Mouse (Mus musculus): ENCODE measurements at regions not wholly inside any gene's neighbourhood (a gene's known extent, or its start where the extent isn't known, plus 50 kb on each side); places are given as distances from the start of the nearest gene placed in this dataset.
"Not testable (repeated sequence)": the region's sequence is repeated elsewhere in the genome, so short reads cannot be mapped to it uniquely, and the experiment has no call there.

DNA sequence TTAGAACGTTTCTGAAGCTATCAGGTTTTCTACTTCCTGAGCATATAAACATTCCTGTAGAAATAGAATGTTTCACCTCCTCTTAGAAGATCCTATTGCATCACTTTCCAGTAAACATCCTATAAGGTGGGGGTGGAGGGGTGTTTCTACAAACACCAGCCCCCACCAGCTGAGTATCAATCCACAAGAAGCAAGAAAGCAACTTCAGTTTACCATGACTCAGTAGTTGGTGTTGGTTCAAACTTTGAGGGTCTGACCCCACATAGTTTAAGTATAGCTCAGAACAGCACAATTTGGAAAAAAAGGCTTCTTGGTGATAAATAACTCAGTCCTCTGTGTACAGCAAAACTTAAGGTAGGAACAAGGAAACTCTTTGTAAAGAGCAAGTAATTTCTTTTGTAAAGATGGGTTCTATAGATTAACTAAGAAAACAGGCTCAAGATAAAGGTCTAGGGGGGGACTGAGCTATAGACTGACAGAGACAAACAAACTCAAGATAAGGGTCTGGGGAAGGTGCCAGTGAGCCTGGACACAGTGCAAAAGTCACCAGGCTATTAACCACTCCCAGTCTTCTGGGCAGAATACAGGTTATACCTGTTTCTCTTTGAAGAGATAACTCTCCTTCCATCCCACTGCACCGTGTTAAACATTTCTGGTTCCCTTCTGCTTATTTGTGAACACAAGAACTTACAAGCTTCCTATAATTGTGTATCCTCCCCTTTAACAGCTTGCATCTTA, 218.9 kb upstream of the Atp10a start:
- Histone ChIP-seq H3K4me1 (replicated peaks) (no peaks in the 10 kb centered on the region), H3K9me3 (replicated peaks) (no peaks in the 10 kb centered on the region), H3K4me2 (no peak overlapping the region), H3K36me3 (no peaks in the 10 kb centered on the region), H3K9ac (no peak overlapping the region), H3K27ac (no peak overlapping the region), H3K27me3 (no peaks in the 10 kb centered on the region), H3K4me3 (no peak overlapping the region)
- no peak for ATAC-seq (replicated peaks; ENCODE audit: insufficient number of reproducible peaks, insufficient read depth, low FRiP score, low read depth)
- WGBS, result 24% methylated on average over 2 of the region's 2 CpGs

DNA sequence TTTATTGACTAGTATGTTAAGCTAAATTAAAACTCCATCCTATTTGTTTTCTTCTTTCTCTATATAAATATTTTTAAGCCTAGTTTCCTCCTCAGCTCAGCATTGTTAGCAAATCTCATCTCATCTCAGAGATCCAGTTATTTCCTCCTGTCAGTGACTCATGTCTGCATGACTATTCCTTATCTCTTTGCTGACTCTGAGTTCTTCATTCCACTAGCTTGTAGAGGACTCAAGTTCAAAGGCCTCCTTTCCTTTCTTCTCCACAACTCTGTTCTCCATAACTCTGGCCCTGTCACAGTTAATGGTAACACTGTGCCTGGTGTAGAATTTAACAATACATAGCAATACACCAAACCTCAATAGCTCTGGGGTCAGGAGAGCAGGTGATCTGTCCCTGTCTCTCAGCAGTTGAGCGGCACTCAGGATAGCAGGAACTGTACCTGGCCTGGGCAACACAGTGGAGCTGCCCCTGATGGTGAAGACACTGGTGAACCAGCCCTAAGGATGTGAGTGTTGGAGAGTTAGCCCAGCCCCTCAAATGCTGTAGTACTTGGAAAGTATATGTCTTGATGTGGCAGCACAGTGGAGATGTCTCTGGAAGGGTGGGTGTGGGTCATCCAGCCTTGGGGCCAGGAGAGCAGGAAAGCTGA, 213.3 kb upstream of the Atp10a start:
- H3K4me1 ChIP-seq (replicated peaks), result no peaks in the 10 kb centered on the region
- no peak overlapping the region for H3K9ac ChIP-seq
- H3K36me3 ChIP-seq, result no peaks in the 10 kb centered on the region
- ATAC-seq (replicated peaks; ENCODE audit: insufficient number of reproducible peaks, insufficient read depth, low FRiP score, low read depth), result no peak
- WGBS, result 76% methylated on average over 1 of the region's 1 CpGs
- H3K4me2 ChIP-seq, result no peak overlapping the region
- H3K27me3 ChIP-seq, result no peaks in the 10 kb centered on the region
- H3K9me3 ChIP-seq (replicated peaks), result no peaks in the 10 kb centered on the region
- no peak overlapping the region for H3K27ac ChIP-seq
- no peak overlapping the region for H3K4me3 ChIP-seq

DNA sequence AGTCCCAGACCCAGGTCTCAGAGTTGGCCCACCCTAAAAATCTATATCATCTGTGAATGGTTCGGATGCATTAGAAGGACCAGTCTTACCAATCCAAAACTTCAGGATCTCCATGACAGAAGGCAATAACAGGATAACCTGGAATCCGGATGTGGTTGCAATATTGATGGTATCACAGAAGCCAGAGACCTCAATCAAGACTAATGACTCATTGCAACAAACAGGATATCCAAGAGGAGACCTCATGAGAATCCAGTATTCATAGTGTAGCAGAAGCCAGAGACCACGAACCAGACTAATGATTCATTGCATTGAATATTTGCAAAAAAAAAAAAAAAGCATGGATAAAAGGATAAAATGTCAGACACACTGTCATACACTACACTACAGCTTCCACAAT, 212.7 kb upstream of the Atp10a start:
- Histone ChIP-seq H3K9ac (no peak overlapping the region), H3K27ac (no peak overlapping the region), H3K36me3 (no peaks in the 10 kb centered on the region), H3K4me3 (no peak overlapping the region), H3K4me2 (no peak overlapping the region), H3K9me3 (replicated peaks) (no peaks in the 10 kb centered on the region), H3K27me3 (no peaks in the 10 kb centered on the region), H3K4me1 (replicated peaks) (no peaks in the 10 kb centered on the region)
- 79% methylated on average over 3 of the region's 3 CpGs for WGBS
- ATAC-seq (replicated peaks; ENCODE audit: insufficient number of reproducible peaks, insufficient read depth, low FRiP score, low read depth), result no peak

DNA sequence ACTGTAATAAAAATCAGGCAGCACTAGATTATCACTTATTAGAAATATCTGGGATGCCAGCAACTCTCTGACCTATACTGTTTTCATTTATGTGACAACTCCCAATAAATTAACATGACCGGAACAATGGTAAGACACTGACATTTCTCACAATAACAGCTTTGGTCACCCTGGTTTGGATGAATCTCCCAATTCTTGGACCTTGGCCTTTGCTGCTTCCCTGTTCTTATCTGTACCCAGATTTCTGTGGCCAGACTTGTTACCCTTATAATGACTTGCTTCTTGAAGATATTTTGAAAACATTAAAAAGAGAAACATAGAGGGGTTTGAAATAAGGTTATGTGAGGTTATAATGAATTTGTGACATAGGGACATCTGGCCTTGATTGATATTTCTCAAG, 210.2 kb upstream of the Atp10a start:
- WGBS, result 87% methylated on average over 1 of the region's 1 CpGs
- H3K4me1 ChIP-seq (replicated peaks), result no peaks in the 10 kb centered on the region
- H3K27ac ChIP-seq, result no peak overlapping the region
- H3K9ac ChIP-seq, result no peak overlapping the region
- ATAC-seq (replicated peaks; ENCODE audit: insufficient number of reproducible peaks, insufficient read depth, low FRiP score, low read depth), result no peak
- H3K36me3 ChIP-seq, result no peaks in the 10 kb centered on the region
- H3K4me2 ChIP-seq, result no peak overlapping the region
- H3K27me3 ChIP-seq, result no peaks in the 10 kb centered on the region
- H3K4me3 ChIP-seq, result no peak overlapping the region
- no peaks in the 10 kb centered on the region for H3K9me3 ChIP-seq (replicated peaks)

DNA sequence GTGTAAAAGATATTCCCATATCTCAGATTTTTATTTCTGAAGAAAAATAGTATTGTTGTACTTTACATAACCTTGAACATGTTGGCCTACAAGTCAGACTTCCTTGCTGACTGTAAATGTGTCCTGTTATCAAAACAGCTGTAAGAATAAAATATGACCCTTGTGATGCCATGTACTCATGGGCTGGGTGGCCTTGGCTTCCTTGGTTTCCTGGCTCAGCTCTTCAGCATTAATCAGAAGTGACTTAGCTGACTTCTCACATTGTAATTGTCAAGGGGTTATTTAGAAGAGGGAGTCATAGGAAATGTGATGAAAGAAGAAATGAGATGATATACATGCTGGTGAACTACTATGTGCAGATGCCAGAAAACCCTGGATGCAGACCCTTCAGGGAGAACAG, 209.7 kb upstream of the Atp10a start:
- no peaks in the 10 kb centered on the region for H3K9me3 ChIP-seq (replicated peaks)
- H3K36me3 ChIP-seq, result no peaks in the 10 kb centered on the region
- H3K27ac ChIP-seq, result no peak overlapping the region
- no peaks in the 10 kb centered on the region for H3K4me1 ChIP-seq (replicated peaks)
- H3K4me3 ChIP-seq, result no peak overlapping the region
- H3K4me2 ChIP-seq, result no peak overlapping the region
- ATAC-seq (replicated peaks; ENCODE audit: insufficient number of reproducible peaks, insufficient read depth, low FRiP score, low read depth), result no peak
- H3K9ac ChIP-seq, result no peak overlapping the region
- H3K27me3 ChIP-seq, result no peaks in the 10 kb centered on the region

DNA sequence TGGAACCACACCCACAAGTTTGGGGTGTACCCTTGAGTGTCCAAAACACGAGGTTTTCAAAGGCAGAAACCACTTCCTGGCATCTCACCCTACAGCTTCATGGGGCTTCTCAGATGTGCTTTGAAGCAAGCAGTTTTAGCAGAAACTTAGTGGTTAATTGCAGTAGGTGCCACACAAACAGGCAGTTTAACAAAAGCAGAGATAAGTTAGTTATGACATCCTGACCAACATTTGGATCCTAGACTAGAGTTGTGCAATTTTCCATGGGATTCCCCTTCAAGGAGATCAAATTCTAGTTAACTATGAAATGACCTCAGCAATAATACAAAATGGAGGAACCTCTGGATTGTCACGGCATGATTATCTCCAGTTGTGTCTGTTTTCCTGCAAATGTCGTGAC, 207.2 kb upstream of the Atp10a start:
- 59% methylated on average over 3 of the region's 3 CpGs for WGBS
- no peak for ATAC-seq (replicated peaks; ENCODE audit: insufficient number of reproducible peaks, insufficient read depth, low FRiP score, low read depth)
- Histone ChIP-seq H3K27me3 (no peaks in the 10 kb centered on the region), H3K36me3 (no peaks in the 10 kb centered on the region), H3K9me3 (replicated peaks) (no peaks in the 10 kb centered on the region), H3K4me3 (no peak overlapping the region), H3K27ac (no peak overlapping the region), H3K4me2 (no peak overlapping the region), H3K4me1 (replicated peaks) (no peaks in the 10 kb centered on the region), H3K9ac (no peak overlapping the region)

DNA sequence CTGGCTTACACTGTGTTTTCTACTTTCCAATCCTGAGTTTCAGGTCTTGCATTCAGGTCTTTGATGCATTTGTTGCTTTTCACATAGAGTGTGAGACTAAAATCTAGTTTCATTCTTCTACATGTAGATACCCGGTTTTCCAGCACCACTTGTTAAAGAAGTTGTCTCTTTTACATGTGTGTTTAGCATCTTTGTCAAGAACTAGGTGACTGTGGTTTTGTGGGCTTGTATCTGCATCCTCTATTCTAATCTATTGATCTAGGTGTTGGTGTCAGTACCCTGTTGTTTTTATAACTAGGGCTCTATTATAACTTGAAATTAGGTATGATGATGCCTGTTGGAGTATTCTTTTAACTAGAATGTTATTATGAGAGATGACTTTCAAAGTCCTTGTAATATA, 204.0 kb upstream of the Atp10a start:
- Histone ChIP-seq H3K36me3 (no peaks in the 10 kb centered on the region), H3K9ac (no peak overlapping the region), H3K9me3 (replicated peaks) (no peaks in the 10 kb centered on the region), H3K4me3 (no peak overlapping the region), H3K4me1 (replicated peaks) (no peaks in the 10 kb centered on the region), H3K27me3 (no peaks in the 10 kb centered on the region), H3K27ac (no peak overlapping the region), H3K4me2 (no peak overlapping the region)
- 43% methylated on average over 1 of the region's 1 CpGs for WGBS
- no peak for ATAC-seq (replicated peaks; ENCODE audit: insufficient number of reproducible peaks, insufficient read depth, low FRiP score, low read depth)

DNA sequence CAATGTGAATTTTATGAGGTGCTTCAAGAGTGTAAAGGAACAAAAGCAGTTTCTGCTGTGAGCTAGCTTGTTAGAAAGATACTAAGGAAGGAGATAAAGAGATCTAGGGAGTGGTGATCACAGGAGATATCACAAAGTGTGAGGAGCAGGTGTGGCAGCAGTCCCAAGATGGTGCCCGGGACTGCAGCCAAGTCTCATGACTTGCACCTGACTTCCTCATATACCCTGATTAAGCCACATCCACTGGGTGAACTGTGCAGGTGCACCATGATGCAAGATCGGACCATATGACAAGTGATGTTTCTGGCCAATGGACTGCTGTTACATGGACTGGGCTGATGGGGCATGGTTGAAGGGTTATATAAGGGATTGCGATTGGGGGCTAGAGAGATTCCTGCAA, 197.8 kb upstream of the Atp10a start:
- ATAC-seq (replicated peaks; ENCODE audit: insufficient number of reproducible peaks, insufficient read depth, low FRiP score, low read depth); H3K4me3 ChIP-seq; H3K4me2 ChIP-seq; H3K36me3 ChIP-seq; H3K27me3 ChIP-seq; H3K9ac ChIP-seq; H3K27ac ChIP-seq; H3K9me3 ChIP-seq (replicated peaks); H3K4me1 ChIP-seq (replicated peaks): not testable (repeated sequence)
- 84% methylated on average over 3 of the region's 3 CpGs for WGBS

DNA sequence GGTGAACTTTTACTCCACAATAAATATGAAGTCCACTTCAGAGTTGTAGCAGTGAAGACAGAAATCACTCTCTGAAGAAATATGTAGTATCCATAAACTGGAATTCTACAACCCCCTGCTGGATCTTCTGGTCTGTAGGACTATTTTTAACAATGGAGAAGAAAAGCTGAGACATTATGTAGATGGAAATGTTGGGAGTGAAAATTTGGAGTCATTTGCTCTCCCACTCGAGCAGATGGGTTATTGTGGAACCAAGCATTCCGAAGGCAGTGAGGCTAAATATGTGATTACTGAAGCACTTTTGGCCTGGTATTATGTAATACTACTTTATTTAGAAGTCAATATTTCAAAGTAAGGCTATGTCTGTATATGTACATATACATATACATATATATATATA, 195.0 kb upstream of the Atp10a start:
- Histone ChIP-seq H3K27me3 (no peaks in the 10 kb centered on the region), H3K9me3 (replicated peaks) (no peaks in the 10 kb centered on the region), H3K4me1 (replicated peaks) (no peaks in the 10 kb centered on the region), H3K36me3 (no peaks in the 10 kb centered on the region), H3K4me2 (no peak overlapping the region), H3K27ac (no peak overlapping the region), H3K9ac (no peak overlapping the region), H3K4me3 (no peak overlapping the region)
- WGBS, result 74% methylated on average over 2 of the region's 2 CpGs
- ATAC-seq (replicated peaks; ENCODE audit: insufficient number of reproducible peaks, insufficient read depth, low FRiP score, low read depth), result no peak

DNA sequence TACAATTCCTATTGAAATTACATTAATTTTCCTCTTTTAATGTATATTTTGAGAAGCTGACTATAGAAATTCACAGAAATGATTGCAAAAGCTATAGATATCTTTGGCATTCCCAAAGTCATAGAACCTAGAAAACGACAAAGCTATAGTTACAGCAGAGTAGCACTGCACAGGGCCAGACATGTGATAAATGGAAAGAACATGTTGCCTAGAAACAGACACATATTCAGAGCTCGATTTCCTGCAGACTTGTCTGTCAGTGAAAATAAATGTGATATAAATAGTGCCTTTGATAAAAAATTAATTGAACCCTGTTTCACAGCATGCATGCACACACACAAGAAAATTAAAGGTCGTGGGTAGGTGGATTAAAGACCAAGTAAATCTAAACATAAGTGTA, 182.8 kb upstream of the Atp10a start:
- 59% methylated on average over 3 of the region's 3 CpGs for WGBS
- H3K9me3 ChIP-seq (replicated peaks), result no peaks in the 10 kb centered on the region

DNA sequence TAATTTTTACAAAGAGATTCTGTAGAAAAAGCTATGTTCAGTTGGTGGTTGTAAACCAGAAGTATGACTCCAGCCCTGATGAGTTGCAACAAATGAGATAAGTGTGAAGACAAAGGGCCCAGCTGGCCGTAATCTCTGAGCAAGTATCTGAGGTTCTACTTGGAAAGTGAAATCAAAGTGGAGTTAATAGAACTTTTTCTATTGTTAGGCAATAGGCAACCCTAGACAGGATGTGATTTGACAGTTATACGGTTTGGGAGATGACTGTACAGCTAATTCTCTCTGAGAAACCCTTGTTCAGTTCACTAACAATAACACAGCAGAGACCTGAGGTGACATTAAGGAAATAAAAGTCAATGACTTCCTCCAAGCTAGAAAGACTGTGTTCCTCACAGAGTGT, 180.8 kb upstream of the Atp10a start:
- no peaks in the 10 kb centered on the region for H3K4me1 ChIP-seq (replicated peaks)
- H3K36me3 ChIP-seq, result no peaks in the 10 kb centered on the region
- no peaks in the 10 kb centered on the region for H3K9me3 ChIP-seq (replicated peaks)
- H3K27me3 ChIP-seq, result no peaks in the 10 kb centered on the region
- H3K27ac ChIP-seq, result no peak overlapping the region
- ATAC-seq (replicated peaks; ENCODE audit: insufficient number of reproducible peaks, insufficient read depth, low FRiP score, low read depth), result no peak
- no peak overlapping the region for H3K9ac ChIP-seq
- 55% methylated on average over 2 of the region's 2 CpGs for WGBS
- no peak overlapping the region for H3K4me2 ChIP-seq
- no peak overlapping the region for H3K4me3 ChIP-seq

More for the DNA sequence above, 182.8 kb upstream of the Atp10a start:
- Histone ChIP-seq H3K4me2 (no peak overlapping the region), H3K4me1 (replicated peaks) (no peaks in the 10 kb centered on the region), H3K27ac (no peak overlapping the region), H3K9ac (no peak overlapping the region), H3K4me3 (no peak overlapping the region), H3K27me3 (no peaks in the 10 kb centered on the region), H3K36me3 (no peaks in the 10 kb centered on the region)
- ATAC-seq (replicated peaks; ENCODE audit: insufficient number of reproducible peaks, insufficient read depth, low FRiP score, low read depth), result no peak

DNA sequence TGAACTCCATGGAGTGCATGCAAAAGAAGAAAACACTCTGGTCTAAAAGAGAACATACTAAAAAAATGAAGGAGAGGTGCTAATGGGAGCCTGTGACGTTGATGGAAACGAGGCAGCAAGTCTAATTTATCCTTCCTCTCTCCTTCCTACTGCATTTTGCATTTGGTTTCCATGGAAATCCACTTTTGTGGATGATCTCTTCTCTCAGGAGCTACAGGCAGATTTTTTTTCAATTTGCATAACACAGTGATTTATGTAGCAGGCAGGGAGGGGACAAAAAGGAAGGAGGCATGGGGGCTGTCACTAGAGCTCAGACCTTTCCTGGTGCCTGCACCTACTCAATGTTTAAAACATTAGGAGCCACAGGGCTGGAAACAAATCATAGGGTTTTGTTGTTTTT, 167.7 kb upstream of the Atp10a start:
- Histone ChIP-seq H3K27ac (no peak overlapping the region), H3K9ac (no peak overlapping the region), H3K4me2 (no peak overlapping the region), H3K4me1 (replicated peaks) (no peaks in the 10 kb centered on the region), H3K36me3 (no peaks in the 10 kb centered on the region), H3K4me3 (no peak overlapping the region), H3K9me3 (replicated peaks) (no peaks in the 10 kb centered on the region; the same call in 1 of the 2 replicates), H3K27me3 (no peaks in the 10 kb centered on the region)
- 74% methylated on average over 2 of the region's 2 CpGs for WGBS
- no peak for ATAC-seq (replicated peaks; ENCODE audit: insufficient number of reproducible peaks, insufficient read depth, low FRiP score, low read depth)
